Mouse (Mus musculus): ENCODE measurements around the gene Timm17a. TPM values are rescaled to one million over a fixed set of nuclear protein-coding genes. Genes with fewer than 3 reads are reported as not detected.

The Timm17a gene
- polyA plus RNA-seq, 1 experiment, result 110 TPM

GRCm38 (mm10) chr1:135271371-135271770 lies 42.2 kb downstream of the Timm17a start:
- H3K4me1 ChIP-seq (ENCODE audit: control insufficient read depth, insufficient read depth, low read length), result peaks cover 16% of the 10 kb centered on the region
- no peak overlapping the region for H3K4me3 ChIP-seq (replicated peaks; ENCODE audit: insufficient read depth, low read depth, low read length)
- WGBS, result 8% methylated on average over 9 of the region's 9 CpGs
- TF ChIP-seq CTCF (IDR thresholded peaks at IDR 0.05; ENCODE audit: borderline replicate concordance, insufficient read depth, low read depth, low read length) (no peak), POLR2A (IDR thresholded peaks at IDR 0.05; ENCODE audit: borderline replicate concordance, insufficient read depth, low read length) (no peak)
- H3K27me3 ChIP-seq (ENCODE audit: control insufficient read depth, insufficient read depth, low read length), result no peaks in the 10 kb centered on the region
- peak overlapping the region; percentile 15 for H3K27ac ChIP-seq (ENCODE audit: insufficient read depth, low read length)
- DNase-seq, result peak; percentile 80 to 89

- H3K27me3 ChIP-seq (ENCODE audit: control insufficient read depth, insufficient read depth, low read length), result no peaks in the 10 kb centered on the region
- 87% methylated on average over 10 of the region's 10 CpGs for WGBS
- H3K27ac ChIP-seq (ENCODE audit: insufficient read depth, low read length), result no peak overlapping the region
- no peak overlapping the region for H3K4me3 ChIP-seq (replicated peaks; ENCODE audit: insufficient read depth, low read depth, low read length)
- peaks cover 16% of the 10 kb centered on the region for H3K4me1 ChIP-seq (ENCODE audit: control insufficient read depth, insufficient read depth, low read length)
- no peak for DNase-seq
- TF ChIP-seq CTCF (IDR thresholded peaks at IDR 0.05; ENCODE audit: borderline replicate concordance, insufficient read depth, low read depth, low read length) (no peak), POLR2A (IDR thresholded peaks at IDR 0.05; ENCODE audit: borderline replicate concordance, insufficient read depth, low read length) (no peak)
Measured at GRCm38 (mm10) chr1:135267663-135268446, 45.7 kb downstream of the Timm17a start.

- H3K27ac ChIP-seq (ENCODE audit: insufficient read depth, low read length), result no peak overlapping the region
- no peaks in the 10 kb centered on the region for H3K27me3 ChIP-seq (ENCODE audit: control insufficient read depth, insufficient read depth, low read length)
- 83% methylated on average over 5 of the region's 5 CpGs for WGBS
- no peak for DNase-seq
- TF ChIP-seq POLR2A (IDR thresholded peaks at IDR 0.05; ENCODE audit: borderline replicate concordance, insufficient read depth, low read length) (no peak), CTCF (IDR thresholded peaks at IDR 0.05; ENCODE audit: borderline replicate concordance, insufficient read depth, low read depth, low read length) (no peak)
- H3K4me3 ChIP-seq (replicated peaks; ENCODE audit: insufficient read depth, low read depth, low read length), result no peak overlapping the region
- H3K4me1 ChIP-seq (ENCODE audit: control insufficient read depth, insufficient read depth, low read length), result no peaks in the 10 kb centered on the region
Measured at GRCm38 (mm10) chr1:135265834-135266233, 47.7 kb downstream of the Timm17a start.

- H3K4me3 ChIP-seq (replicated peaks; ENCODE audit: insufficient read depth, low read depth, low read length), result no peak overlapping the region
- no peak for DNase-seq
- 71% methylated on average over 9 of the region's 9 CpGs for WGBS
- H3K27ac ChIP-seq (ENCODE audit: insufficient read depth, low read length), result no peak overlapping the region
- TF ChIP-seq CTCF (IDR thresholded peaks at IDR 0.05; ENCODE audit: borderline replicate concordance, insufficient read depth, low read depth, low read length), result no peak
- no peak for TF ChIP-seq POLR2A (IDR thresholded peaks at IDR 0.05; ENCODE audit: borderline replicate concordance, insufficient read depth, low read length)
- no peaks in the 10 kb centered on the region for H3K4me1 ChIP-seq (ENCODE audit: control insufficient read depth, insufficient read depth, low read length)
- no peaks in the 10 kb centered on the region for H3K27me3 ChIP-seq (ENCODE audit: control insufficient read depth, insufficient read depth, low read length)
Measured at GRCm38 (mm10) chr1:135263316-135263715, 50.3 kb downstream of the Timm17a start.

GRCm38 (mm10) chr1:135262329-135262728 lies 51.2 kb downstream of the Timm17a start:
- DNase-seq, result no peak
- Histone ChIP-seq H3K27ac (ENCODE audit: insufficient read depth, low read length) (no peak overlapping the region), H3K4me3 (replicated peaks; ENCODE audit: insufficient read depth, low read depth, low read length) (no peak overlapping the region), H3K4me1 (ENCODE audit: control insufficient read depth, insufficient read depth, low read length) (no peaks in the 10 kb centered on the region), H3K27me3 (ENCODE audit: control insufficient read depth, insufficient read depth, low read length) (no peaks in the 10 kb centered on the region)
- 76% methylated on average over 3 of the region's 3 CpGs for WGBS
- TF ChIP-seq CTCF (IDR thresholded peaks at IDR 0.05; ENCODE audit: borderline replicate concordance, insufficient read depth, low read depth, low read length) (no peak), POLR2A (IDR thresholded peaks at IDR 0.05; ENCODE audit: borderline replicate concordance, insufficient read depth, low read length) (no peak)

GRCm38 (mm10) chr1:135260931-135261330 lies 52.6 kb downstream of the Timm17a start:
- H3K4me1 ChIP-seq (ENCODE audit: control insufficient read depth, insufficient read depth, low read length), result no peaks in the 10 kb centered on the region
- DNase-seq, result no peak
- TF ChIP-seq CTCF (IDR thresholded peaks at IDR 0.05; ENCODE audit: borderline replicate concordance, insufficient read depth, low read depth, low read length) (no peak), POLR2A (IDR thresholded peaks at IDR 0.05; ENCODE audit: borderline replicate concordance, insufficient read depth, low read length) (no peak)
- WGBS, result 81% methylated on average over 6 of the region's 6 CpGs
- H3K27ac ChIP-seq (ENCODE audit: insufficient read depth, low read length), result no peak overlapping the region
- H3K4me3 ChIP-seq (replicated peaks; ENCODE audit: insufficient read depth, low read depth, low read length), result no peak overlapping the region
- no peaks in the 10 kb centered on the region for H3K27me3 ChIP-seq (ENCODE audit: control insufficient read depth, insufficient read depth, low read length)

GRCm38 (mm10) chr1:135259128-135259436 lies 54.5 kb downstream of the Timm17a start:
- peak; percentile 78 to 83 for DNase-seq
- H3K4me1 ChIP-seq (ENCODE audit: control insufficient read depth, insufficient read depth, low read length), result no peaks in the 10 kb centered on the region
- no peaks in the 10 kb centered on the region for H3K27me3 ChIP-seq (ENCODE audit: control insufficient read depth, insufficient read depth, low read length)
- under 1% methylated on average over 10 of the region's 10 CpGs for WGBS
- H3K27ac ChIP-seq (ENCODE audit: insufficient read depth, low read length), result no peak overlapping the region
- TF ChIP-seq CTCF (IDR thresholded peaks at IDR 0.05; ENCODE audit: borderline replicate concordance, insufficient read depth, low read depth, low read length) (peak; percentile 77), POLR2A (IDR thresholded peaks at IDR 0.05; ENCODE audit: borderline replicate concordance, insufficient read depth, low read length) (no peak)
- peak overlapping the region; percentile 45 for H3K4me3 ChIP-seq (replicated peaks; ENCODE audit: insufficient read depth, low read depth, low read length)

- Histone ChIP-seq H3K27me3 (ENCODE audit: control insufficient read depth, insufficient read depth, low read length) (no peaks in the 10 kb centered on the region), H3K4me1 (ENCODE audit: control insufficient read depth, insufficient read depth, low read length) (no peaks in the 10 kb centered on the region), H3K4me3 (replicated peaks; ENCODE audit: insufficient read depth, low read depth, low read length) (peak within 1 kb of the TSS; percentile 45), H3K27ac (ENCODE audit: insufficient read depth, low read length) (no peak within 1 kb of the TSS)
- WGBS, result 20% methylated on average over 19 of the region's 19 CpGs
- TF ChIP-seq CTCF (IDR thresholded peaks at IDR 0.05; ENCODE audit: borderline replicate concordance, insufficient read depth, low read depth, low read length), result no peak
- no peak for TF ChIP-seq POLR2A (IDR thresholded peaks at IDR 0.05; ENCODE audit: borderline replicate concordance, insufficient read depth, low read length)
- DNase-seq, result peak; percentile 63 to 71
Measured at GRCm38 (mm10) chr1:135258380-135259127, 55.0 kb downstream of the Timm17a start, which contains the start of gene Elf3. Gene Elf3 (minus strand): TSS chr1:135258568.

Data from cerebellum, adult 2 months (tissue).